Mouse (Mus musculus): ENCODE results near the gene Zfp853.

Zfp853 gene

GRCm38 (mm10) chr5:143252791-143253185 lies 40.6 kb downstream of the Zfp853 start:
- no peak for DNase-seq

GRCm38 (mm10) chr5:143252039-143252438 lies 41.4 kb downstream of the Zfp853 start:
- no peak for DNase-seq

- DNase-seq = no peak
Observed at GRCm38 (mm10) chr5:143244926-143245325, 48.5 kb downstream of the Zfp853 start.
